Mouse (Mus musculus): Measurements from ENCODE around the gene Mypn.

The Mypn gene

GRCm38 (mm10) chr10:63115881-63116280 lies 87.9 kb downstream of the Mypn start:
- in situ Hi-C loops (cut with MboI, MseI), result no loop called here

- in situ Hi-C loops (cut with MboI, MseI), result no loop called here
Measured at GRCm38 (mm10) chr10:63113716-63114360, 89.9 kb downstream of the Mypn start.

GRCm38 (mm10) chr10:63113027-63113604 lies 90.6 kb downstream of the Mypn start:
- in situ Hi-C loops (cut with MboI, MseI), result no loop called here

- in situ Hi-C loops (cut with MboI, MseI), result no loop called here
Measured at GRCm38 (mm10) chr10:63100657-63101056, 103.1 kb downstream of the Mypn start.

- in situ Hi-C loops (cut with MboI, MseI), result no loop called here
Measured at GRCm38 (mm10) chr10:63099941-63100562, 103.7 kb downstream of the Mypn start.

- in situ Hi-C loops (cut with MboI, MseI), result no loop called here
Measured at GRCm38 (mm10) chr10:63099521-63099920, 104.2 kb downstream of the Mypn start, which contains the start of gene Atoh7. Gene Atoh7, plus strand, starts transcription at chr10:63099651.

- in situ Hi-C loops (cut with MboI, MseI), result no loop called here
Measured at GRCm38 (mm10) chr10:63098191-63098590, 105.6 kb downstream of the Mypn start.

- in situ Hi-C loops (cut with MboI, MseI), result no loop called here
Measured at GRCm38 (mm10) chr10:63096757-63097156, 107.0 kb downstream of the Mypn start.

GRCm38 (mm10) chr10:63092616-63093550 lies 110.9 kb downstream of the Mypn start:
- in situ Hi-C loops (cut with MboI, MseI), result no loop called here

GRCm38 (mm10) chr10:63091915-63092314 lies 111.8 kb downstream of the Mypn start:
- in situ Hi-C loops (cut with MboI, MseI), result no loop called here

GRCm38 (mm10) chr10:63089758-63090571 lies 113.8 kb downstream of the Mypn start:
- in situ Hi-C loops (cut with MboI, MseI), result no loop called here

GRCm38 (mm10) chr10:63089103-63089757 lies 114.5 kb downstream of the Mypn start:
- in situ Hi-C loops (cut with MboI, MseI), result no loop called here

- in situ Hi-C loops (cut with MboI, MseI), result no loop called here
Measured at GRCm38 (mm10) chr10:63086304-63086703, 117.4 kb downstream of the Mypn start.

GRCm38 (mm10) chr10:63065988-63066387 lies 137.8 kb downstream of the Mypn start:
- in situ Hi-C loops (cut with MboI, MseI), result loop anchor here in 1 of 2 experiments (10.0 kb wide), 1 partner anchor 1281 kb away; the partner anchor contains the start of gene H2afy2
